Mouse (Mus musculus) T-helper 17 cell (primary cell): ENCODE measurements around the gene Apol7a.

Source experiments
- in situ Hi-C, 2 experiments: fragments of 300-600 bp; cut with MboI, MseI; formaldehyde crosslinking; loops; 1 replicate in 1 of 2; 2 replicates in 1 of 2; pipeline ENCODE4 v1.15.1; 2025; ENCODE audit warnings: high pct_unique_total_duplicates in 2 of 2

Gene Apol7a

GRCm38 (mm10) chr15:77377419-77377818 is 21.5 kb downstream of the Apol7a start:
- in situ Hi-C loops = no loop called here

GRCm38 (mm10) chr15:77376920-77377319 is 22.0 kb downstream of the Apol7a start:
- in situ Hi-C loops = no loop called here

GRCm38 (mm10) chr15:77370588-77370987 is 28.3 kb downstream of the Apol7a start:
- in situ Hi-C loops = no loop called here

- in situ Hi-C loops = no loop called here
These were observed 28.9 kb downstream of the Apol7a start for GRCm38 (mm10) chr15:77369981-77370380.

- in situ Hi-C loops = no loop called here
These were observed 30.0 kb downstream of the Apol7a start for GRCm38 (mm10) chr15:77368818-77369320.

GRCm38 (mm10) chr15:77368148-77368547 is 30.8 kb downstream of the Apol7a start:
- in situ Hi-C loops = no loop called here

- in situ Hi-C loops = no loop called here
These were observed 31.4 kb downstream of the Apol7a start for GRCm38 (mm10) chr15:77367504-77367903.

- in situ Hi-C loops = no loop called here
These were observed 32.0 kb downstream of the Apol7a start for GRCm38 (mm10) chr15:77366706-77367484.

GRCm38 (mm10) chr15:77365700-77366570 is 33.0 kb downstream of the Apol7a start:
- in situ Hi-C loops = no loop called here

- in situ Hi-C loops = no loop called here
These were observed 34.9 kb downstream of the Apol7a start for GRCm38 (mm10) chr15:77364026-77364425.

- in situ Hi-C loops = no loop called here
These were observed 35.3 kb downstream of the Apol7a start for GRCm38 (mm10) chr15:77363578-77363977.

- in situ Hi-C loops = no loop called here
These were observed 36.0 kb downstream of the Apol7a start for GRCm38 (mm10) chr15:77362952-77363351.

GRCm38 (mm10) chr15:77359905-77360304 is 39.0 kb downstream of the Apol7a start:
- in situ Hi-C loops = no loop called here

- in situ Hi-C loops = no loop called here
These were observed 39.4 kb downstream of the Apol7a start for GRCm38 (mm10) chr15:77359486-77359885.

GRCm38 (mm10) chr15:77359084-77359483 is 39.8 kb downstream of the Apol7a start:
- in situ Hi-C loops = no loop called here

GRCm38 (mm10) chr15:77358320-77359040 is 40.4 kb downstream of the Apol7a start:
- in situ Hi-C loops = no loop called here

- in situ Hi-C loops = no loop called here
These were observed 42.6 kb downstream of the Apol7a start for GRCm38 (mm10) chr15:77356248-77356810.

GRCm38 (mm10) chr15:77354848-77355551 is 43.9 kb downstream of the Apol7a start:
- in situ Hi-C loops = no loop called here

- in situ Hi-C loops = no loop called here
These were observed 44.4 kb downstream of the Apol7a start for GRCm38 (mm10) chr15:77354496-77354847.

GRCm38 (mm10) chr15:77353764-77354163 is 45.1 kb downstream of the Apol7a start:
- in situ Hi-C loops = no loop called here

- in situ Hi-C loops = no loop called here
These were observed 46.0 kb downstream of the Apol7a start for GRCm38 (mm10) chr15:77352863-77353262.
